Mouse (Mus musculus): Measurements from ENCODE around the gene Ssu72.

Gene Ssu72

GRCm38 (mm10) chr4:155746575-155747490 is 42.2 kb downstream of the Ssu72 start:
- DNase-seq (ENCODE audit: low spot score): no peak

GRCm38 (mm10) chr4:155757011-155757410 is 52.4 kb downstream of the Ssu72 start:
- no peak for DNase-seq (ENCODE audit: low spot score)

GRCm38 (mm10) chr4:155759862-155760612 is 55.4 kb downstream of the Ssu72 start:
- DNase-seq (ENCODE audit: low spot score): no peak

- DNase-seq (ENCODE audit: low spot score): peak; percentile 95
Observed at GRCm38 (mm10) chr4:155760613-155761355, 56.2 kb downstream of the Ssu72 start, which contains the start of gene Atad3a. Atad3a (minus strand) TSS chr4:155761093.

GRCm38 (mm10) chr4:155761356-155762099 is 56.9 kb downstream of the Ssu72 start:
- DNase-seq (ENCODE audit: low spot score): no peak

- DNase-seq (ENCODE audit: low spot score): no peak
Observed at GRCm38 (mm10) chr4:155762357-155762756, 57.8 kb downstream of the Ssu72 start.

- no peak for DNase-seq (ENCODE audit: low spot score)
Observed at GRCm38 (mm10) chr4:155769496-155769879, 64.9 kb downstream of the Ssu72 start.

GRCm38 (mm10) chr4:155769880-155770512 is 65.4 kb downstream of the Ssu72 start:
- peak; percentile 89 for DNase-seq (ENCODE audit: low spot score)

- no peak for DNase-seq (ENCODE audit: low spot score)
Observed at GRCm38 (mm10) chr4:155770626-155771025, 66.0 kb downstream of the Ssu72 start.

GRCm38 (mm10) chr4:155771706-155772105 is 67.1 kb downstream of the Ssu72 start:
- DNase-seq (ENCODE audit: low spot score): no peak

GRCm38 (mm10) chr4:155772786-155773185 is 68.2 kb downstream of the Ssu72 start:
- no peak for DNase-seq (ENCODE audit: low spot score)

- no peak for DNase-seq (ENCODE audit: low spot score)
Observed at GRCm38 (mm10) chr4:155773335-155774078, 68.9 kb downstream of the Ssu72 start.

GRCm38 (mm10) chr4:155774280-155774754 is 69.7 kb downstream of the Ssu72 start, which contains the start of gene Vwa1:
Vwa1 (minus strand) TSS chr4:155774698.
- DNase-seq (ENCODE audit: low spot score): peak; percentile 85

GRCm38 (mm10) chr4:155774971-155775740 is 70.6 kb downstream of the Ssu72 start:
- peak; percentile 86 for DNase-seq (ENCODE audit: low spot score)

GRCm38 (mm10) chr4:155775855-155776254 is 71.3 kb downstream of the Ssu72 start:
- DNase-seq (ENCODE audit: low spot score): peak; percentile 72

GRCm38 (mm10) chr4:155776704-155777335 is 72.2 kb downstream of the Ssu72 start:
- DNase-seq (ENCODE audit: low spot score): no peak

- DNase-seq (ENCODE audit: low spot score): no peak
Observed at GRCm38 (mm10) chr4:155777816-155778215, 73.2 kb downstream of the Ssu72 start.

GRCm38 (mm10) chr4:155779498-155779897 is 74.9 kb downstream of the Ssu72 start:
- DNase-seq (ENCODE audit: low spot score): no peak

- DNase-seq (ENCODE audit: low spot score): peak; percentile 67
Observed at GRCm38 (mm10) chr4:155780895-155781294, 76.3 kb downstream of the Ssu72 start.
